Mouse (Mus musculus) midbrain, embryonic 10.5 days (tissue): ENCODE data around the gene Hc. TPM values are rescaled to one million over a fixed set of nuclear protein-coding genes. Genes with fewer than 3 reads are reported as not detected.

Experiments
- DNase-seq: peaks from one replicate; pipeline ENCODE4 v3.0.0-alpha.2; 2017; ENCODE audit warnings: low spot score
- H3K27ac ChIP-seq: fragments of 300-500 bp; sonication (generic); replicated peaks from 2 replicates; pipeline ENCODE4 v1.5.1; 2016; ENCODE audit warnings: mild to moderate bottlenecking
- H3K27me3 ChIP-seq: fragments of 300-500 bp; sonication (generic); 2 replicates; pipeline ENCODE4 v1.6.1; 2016; ENCODE audit warnings: low read depth, mild to moderate bottlenecking; ENCODE audit not compliant: poor library complexity, severe bottlenecking
- H3K36me3 ChIP-seq: fragments of 300-500 bp; sonication (generic); 2 replicates; pipeline ENCODE4 v1.6.1; 2016; ENCODE audit warnings: mild to moderate bottlenecking, moderate library complexity
- H3K4me1 ChIP-seq: fragments of 300-500 bp; sonication (generic); 2 replicates; pipeline ENCODE4 v1.6.1; 2016
- H3K4me3 ChIP-seq: fragments of 300-500 bp; sonication (generic); 2 replicates; pipeline ENCODE4 v1.5.1; 2016; ENCODE audit warnings: mild to moderate bottlenecking, moderate library complexity
- H3K9me3 ChIP-seq: fragments of 300-500 bp; sonication (generic); replicated peaks from 2 replicates; pipeline ENCODE4 v1.6.1; 2016; ENCODE audit warnings: mild to moderate bottlenecking
- WGBS: fragments of 180-500 bp; shearing (Covaris S2); methylation state at CpG from one replicate; pipeline ENCODE4 v1.1.7; 2016; 5-methylcytosine and 5-hydroxymethylcytosine counted together
- polyA plus RNA-seq: library from polyadenylated mRNA; unstranded; fragments of >200 nt; fragmentation: Nextera tagmentation; extraction: Ambion mirVana; gene quantifications from 2 replicates; pipeline ENCODE4 v1.2.1, GENCODE M21; 2016

Hc gene
- 0.31 and 0.99 TPM in 2 replicates for polyA plus RNA-seq

DNA sequence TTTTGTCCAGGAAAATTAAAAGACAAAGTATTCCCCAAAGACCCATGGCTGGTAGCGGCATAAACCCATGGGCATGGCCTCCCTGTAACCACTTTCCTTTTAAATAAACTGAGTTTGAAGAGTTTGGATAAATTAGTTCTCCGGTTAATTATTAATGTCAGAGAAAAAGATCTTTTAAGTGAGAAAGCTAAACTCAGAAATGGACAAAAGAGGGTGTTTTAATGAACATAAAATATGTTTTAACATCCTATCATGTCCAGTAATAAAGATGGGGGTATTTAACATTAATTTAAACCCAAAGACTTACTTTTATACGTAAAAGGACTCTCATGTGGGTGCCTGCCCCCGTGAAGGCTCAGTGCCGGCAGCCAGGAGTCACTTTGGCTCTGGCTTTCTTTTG is at the start of gene Hc:
TSS of gene Hc (minus strand) at position 101 of the 400 bp plus-strand sequence.
- no peaks in the 10 kb centered on the region for H3K27me3 ChIP-seq
- no peak for DNase-seq
- H3K36me3 ChIP-seq = no peaks in the 10 kb centered on the region
- no peaks in the 10 kb centered on the region for H3K4me1 ChIP-seq
- no peaks in the 10 kb centered on the region for H3K9me3 ChIP-seq
- H3K27ac ChIP-seq = no peak within 1 kb of the TSS
- 88% methylated on average over 5 of the region's 5 CpGs for WGBS
- no peak within 1 kb of the TSS for H3K4me3 ChIP-seq

DNA sequence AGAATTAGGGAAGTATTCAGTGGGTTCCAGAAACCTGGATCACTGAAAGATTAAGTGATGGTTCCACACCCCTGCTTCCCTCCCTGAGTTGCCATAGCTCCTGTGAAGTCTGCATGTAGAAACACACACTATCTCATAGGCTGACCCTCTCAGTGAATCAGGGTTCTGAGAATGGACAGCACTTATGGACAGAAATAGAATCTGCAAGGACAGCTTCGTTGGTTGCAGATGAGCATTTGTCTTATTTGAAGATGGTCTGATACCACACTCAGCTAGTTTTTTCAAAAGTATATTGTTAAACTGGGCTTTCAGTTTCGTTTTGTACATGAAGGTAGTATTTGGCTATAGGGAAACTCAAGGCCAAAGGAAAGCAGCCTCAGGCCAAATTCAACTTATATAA is 49.3 kb upstream of the Hc start:
- Histone ChIP-seq H3K27ac (no peak overlapping the region), H3K9me3 (no peaks in the 10 kb centered on the region), H3K4me1 (peaks cover 14% of the 10 kb centered on the region), H3K36me3 (peaks cover 11% of the 10 kb centered on the region), H3K4me3 (peak overlapping the region; percentile 71; the same call in 1 of the 2 replicates), H3K27me3 (peaks cover 6% of the 10 kb centered on the region; the same call in 1 of the 2 replicates)
- WGBS = 86% methylated on average over 2 of the region's 2 CpGs
- no peak for DNase-seq

DNA sequence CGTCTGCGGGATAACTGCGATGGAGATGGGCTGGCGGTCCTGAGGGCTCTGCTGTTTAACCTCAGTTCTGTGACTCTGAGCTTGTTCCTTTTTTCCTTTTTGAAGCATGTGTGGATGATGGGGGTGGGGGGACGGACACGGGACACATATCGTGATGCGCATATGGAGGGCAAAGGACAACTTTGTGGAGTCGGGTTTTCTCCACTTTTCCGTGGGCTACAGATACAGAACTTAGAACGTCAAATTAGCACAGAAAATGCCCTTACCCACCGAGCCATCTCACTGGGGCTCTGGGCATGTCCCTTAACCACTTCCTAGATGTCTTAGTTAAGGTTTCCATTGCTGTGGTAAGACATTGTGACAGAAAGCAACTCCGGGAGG is 48.7 kb upstream of the Hc start:
- Histone ChIP-seq H3K36me3 (peaks cover 6% of the 10 kb centered on the region), H3K4me1 (peaks cover 14% of the 10 kb centered on the region), H3K27me3 (peaks cover 6% of the 10 kb centered on the region; the same call in 1 of the 2 replicates), H3K4me3 (peak overlapping the region; percentile 71), H3K27ac (peak overlapping the region; percentile 91), H3K9me3 (no peaks in the 10 kb centered on the region)
- 3% methylated on average over 13 of the region's 13 CpGs for WGBS
- no peak for DNase-seq

DNA sequence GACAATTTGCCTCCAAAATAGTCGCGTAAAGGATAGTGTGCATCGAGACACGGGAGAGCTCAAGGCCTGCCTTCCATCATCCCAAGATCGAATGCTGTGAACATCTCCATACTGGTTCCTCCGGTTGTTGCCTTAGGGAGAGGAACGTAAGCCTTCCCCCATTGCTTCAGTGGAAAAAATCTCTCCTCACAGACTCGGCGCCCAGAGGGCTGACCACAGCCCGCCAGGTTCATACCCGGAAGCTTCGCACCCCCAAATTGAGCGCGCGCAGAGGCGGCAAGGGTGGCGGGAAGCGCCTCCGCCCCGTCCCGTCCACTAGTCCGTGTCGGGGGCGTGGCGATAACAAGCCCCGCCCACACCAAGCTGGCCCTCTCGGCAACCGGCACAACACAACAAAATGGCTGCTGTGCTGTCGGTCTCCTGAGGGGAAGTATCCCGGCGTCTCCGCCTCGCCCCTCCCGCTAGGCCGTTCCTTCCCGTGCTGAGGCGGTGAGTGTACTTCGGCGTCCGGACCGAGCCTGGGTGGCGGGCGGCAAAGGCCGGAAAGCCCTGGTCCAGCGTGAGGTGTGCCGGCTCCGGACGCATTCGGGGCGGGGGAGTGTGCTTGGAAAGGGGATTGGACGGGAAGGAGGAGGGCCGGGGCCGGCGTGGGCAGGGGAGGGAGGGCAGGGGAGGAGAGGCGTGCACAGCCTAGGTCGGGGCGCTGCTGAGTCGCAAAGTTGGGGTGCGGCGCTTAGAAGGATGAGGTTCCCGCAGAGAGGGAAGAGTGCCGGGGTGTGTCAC is 48.1 kb upstream of the Hc start, which contains the start of gene Cntrl:
TSS of gene Cntrl (plus strand) at position 352 of the 783 bp plus-strand sequence.
- Histone ChIP-seq H3K4me1 (peaks cover 14% of the 10 kb centered on the region), H3K9me3 (no peaks in the 10 kb centered on the region), H3K4me3 (peak within 1 kb of the TSS; percentile 71), H3K27ac (peak within 1 kb of the TSS; percentile 91), H3K36me3 (peaks cover 6% of the 10 kb centered on the region), H3K27me3 (peaks cover 6% of the 10 kb centered on the region; the same call in 1 of the 2 replicates)
- DNase-seq = peak; percentile 95
- under 1% methylated on average over 62 of the region's 62 CpGs for WGBS

DNA sequence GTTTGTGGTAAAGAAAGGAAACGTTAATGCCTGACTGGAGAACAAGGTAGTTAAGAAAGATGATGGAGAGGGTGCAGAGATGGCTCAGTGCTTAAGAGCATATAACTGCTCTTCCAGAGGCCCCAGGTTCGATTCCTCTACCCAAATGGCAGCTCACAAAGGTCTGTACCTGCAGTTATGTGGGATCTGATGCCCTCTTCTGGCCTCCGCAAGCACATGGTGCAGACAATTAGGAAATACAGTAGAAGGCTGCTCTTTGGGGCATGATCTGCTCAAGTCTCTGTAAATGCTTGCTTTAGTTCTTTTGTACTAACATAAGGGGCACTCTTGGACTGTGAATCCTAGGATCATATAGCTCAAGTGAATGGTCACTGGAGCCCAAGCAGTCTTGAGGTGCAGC is 47.5 kb upstream of the Hc start:
- Histone ChIP-seq H3K36me3 (peaks cover 6% of the 10 kb centered on the region), H3K27me3 (peaks cover 6% of the 10 kb centered on the region; the same call in 1 of the 2 replicates), H3K4me3 (peak overlapping the region; percentile 71), H3K27ac (peak overlapping the region; percentile 91), H3K9me3 (no peaks in the 10 kb centered on the region), H3K4me1 (peaks cover 14% of the 10 kb centered on the region)
- peak; percentile 48 for DNase-seq
- WGBS = 44% methylated on average over 3 of the region's 3 CpGs

DNA sequence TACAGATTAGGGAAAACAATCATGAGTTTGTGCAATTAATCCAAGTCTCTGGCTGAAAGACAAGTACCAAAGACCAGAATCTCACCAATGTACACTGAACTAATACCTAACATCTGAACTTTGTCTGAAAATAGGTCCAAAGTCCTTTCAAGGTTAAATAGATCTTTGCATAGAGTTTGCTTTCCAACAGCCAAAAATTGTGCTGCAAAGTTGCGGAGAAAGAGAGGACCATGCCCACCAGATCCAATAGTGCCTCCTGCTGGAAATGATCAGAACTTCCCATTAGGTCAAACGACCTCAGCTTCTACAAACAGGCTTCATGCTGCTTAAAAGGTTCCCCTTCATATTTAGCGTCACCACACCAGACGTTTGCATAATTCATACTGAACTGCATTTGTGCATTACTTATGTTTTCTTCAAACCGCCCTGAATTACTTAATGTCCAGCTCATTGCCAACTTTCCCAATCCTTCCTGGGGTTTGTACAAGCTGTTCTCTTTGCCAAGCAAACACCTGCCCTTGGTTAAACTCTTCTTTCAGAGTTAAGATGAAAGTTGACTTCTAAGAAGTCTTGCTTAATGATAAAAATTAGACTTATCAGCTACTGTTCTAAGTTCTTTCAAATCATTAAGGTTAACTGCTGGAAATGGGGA is 46.9 kb upstream of the Hc start:
- Histone ChIP-seq H3K27ac (no peak overlapping the region), H3K36me3 (no peaks in the 10 kb centered on the region), H3K27me3 (peaks cover 6% of the 10 kb centered on the region; the same call in 1 of the 2 replicates), H3K4me1 (peaks cover 14% of the 10 kb centered on the region), H3K9me3 (no peaks in the 10 kb centered on the region), H3K4me3 (no peak overlapping the region)
- peak; percentile 14 for DNase-seq
- WGBS = 54% methylated on average over 5 of the region's 5 CpGs

DNA sequence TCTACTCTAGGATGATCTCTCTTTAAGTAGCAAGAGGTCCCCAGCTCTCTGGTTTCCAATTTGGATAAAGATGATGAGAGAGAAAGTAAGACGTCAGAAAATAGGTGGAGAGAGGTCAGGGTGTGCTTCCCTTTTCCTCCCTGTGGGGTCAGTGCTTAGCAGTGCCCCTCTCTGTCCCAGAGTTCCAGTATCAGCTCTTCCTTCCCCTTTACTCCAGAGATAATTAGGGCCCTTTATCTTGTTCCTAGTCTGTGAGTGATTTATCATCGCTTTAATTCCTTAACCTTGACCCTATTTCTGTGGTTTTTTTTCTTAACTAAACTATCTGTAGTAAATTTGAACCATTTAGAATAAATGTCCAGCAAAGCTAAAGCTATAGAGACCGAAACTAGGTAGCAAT is 43.6 kb upstream of the Hc start:
- no peak overlapping the region for H3K4me3 ChIP-seq
- no peaks in the 10 kb centered on the region for H3K36me3 ChIP-seq
- no peaks in the 10 kb centered on the region for H3K9me3 ChIP-seq
- 66% methylated on average over 3 of the region's 3 CpGs for WGBS
- no peak for DNase-seq
- H3K4me1 ChIP-seq = peaks cover 7% of the 10 kb centered on the region
- H3K27ac ChIP-seq = no peak overlapping the region
- peaks cover 6% of the 10 kb centered on the region; the same call in 1 of the 2 replicates for H3K27me3 ChIP-seq

DNA sequence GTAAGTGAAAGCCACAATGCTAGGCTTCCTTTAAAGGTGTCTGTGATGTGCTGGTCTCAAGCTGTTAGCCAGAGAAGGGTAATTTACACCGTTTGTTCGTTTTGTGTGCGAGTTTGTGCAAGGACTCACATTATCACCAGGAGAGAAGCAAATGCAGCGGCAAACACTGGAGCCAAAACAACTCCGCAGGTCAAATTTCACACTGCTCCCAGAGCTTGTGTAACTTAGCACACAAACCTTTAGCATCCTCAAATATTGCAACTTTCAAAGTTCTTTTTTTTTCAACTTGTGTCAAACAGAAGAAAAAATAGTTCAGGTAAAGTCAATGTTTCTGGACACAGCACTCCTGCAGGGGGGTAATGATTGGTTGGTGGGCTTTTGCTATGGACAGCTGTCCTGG is 42.3 kb upstream of the Hc start:
- Histone ChIP-seq H3K36me3 (no peaks in the 10 kb centered on the region), H3K4me1 (no peaks in the 10 kb centered on the region; the same call in 1 of the 2 replicates), H3K4me3 (no peak overlapping the region), H3K9me3 (no peaks in the 10 kb centered on the region), H3K27me3 (peaks cover 6% of the 10 kb centered on the region; the same call in 1 of the 2 replicates), H3K27ac (no peak overlapping the region)
- 80% methylated on average over 5 of the region's 5 CpGs for WGBS
- DNase-seq = no peak

DNA sequence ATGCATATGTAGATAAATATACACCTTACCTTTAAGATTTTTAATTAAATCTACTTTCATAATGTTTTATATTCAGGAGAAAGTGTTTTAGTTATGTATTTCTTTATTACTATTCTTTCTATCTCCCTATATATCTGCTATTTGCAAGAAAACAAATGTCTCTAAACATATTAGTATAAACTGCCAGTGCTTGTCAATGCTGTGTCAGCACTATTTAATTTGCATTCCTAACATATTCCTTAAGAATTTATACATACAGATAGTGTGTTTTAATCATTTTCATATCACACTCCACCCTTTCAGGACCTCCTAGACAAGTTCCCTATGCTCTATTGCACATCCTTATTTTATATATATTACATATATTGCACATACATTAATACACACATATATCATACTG is 41.5 kb upstream of the Hc start:
- no peak for DNase-seq
- Histone ChIP-seq H3K36me3 (no peaks in the 10 kb centered on the region), H3K27me3 (no peaks in the 10 kb centered on the region), H3K9me3 (no peaks in the 10 kb centered on the region), H3K27ac (no peak overlapping the region), H3K4me3 (no peak overlapping the region), H3K4me1 (no peaks in the 10 kb centered on the region)

DNA sequence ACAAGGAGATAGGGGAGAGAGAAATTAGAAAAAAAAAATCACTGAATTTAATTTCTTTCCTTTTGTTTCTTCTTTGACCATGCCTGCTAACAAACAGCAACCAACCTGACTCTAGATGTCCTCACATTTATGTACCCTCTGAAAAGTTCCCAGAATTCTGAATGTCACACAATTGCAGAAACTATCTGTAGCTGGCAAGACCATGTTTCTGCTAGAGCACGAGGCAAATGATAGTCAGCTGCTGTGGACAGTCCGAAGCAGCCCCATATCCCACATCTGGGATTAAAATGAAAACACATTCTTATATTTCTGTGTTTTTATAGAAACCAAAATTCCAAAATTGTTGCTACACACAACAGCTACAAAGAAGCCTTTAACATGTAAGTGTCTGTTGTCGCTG is 40.2 kb upstream of the Hc start, which contains the start of gene AI182371:
TSS of gene AI182371 (minus strand) at position 101 of the 400 bp plus-strand sequence.
- no peak within 1 kb of the TSS for H3K4me3 ChIP-seq
- no peaks in the 10 kb centered on the region for H3K36me3 ChIP-seq
- WGBS = 88% methylated on average over 3 of the region's 3 CpGs
- H3K4me1 ChIP-seq = no peaks in the 10 kb centered on the region
- no peak within 1 kb of the TSS for H3K27ac ChIP-seq
- DNase-seq = no peak
- H3K9me3 ChIP-seq = no peaks in the 10 kb centered on the region
- H3K27me3 ChIP-seq = no peaks in the 10 kb centered on the region

DNA sequence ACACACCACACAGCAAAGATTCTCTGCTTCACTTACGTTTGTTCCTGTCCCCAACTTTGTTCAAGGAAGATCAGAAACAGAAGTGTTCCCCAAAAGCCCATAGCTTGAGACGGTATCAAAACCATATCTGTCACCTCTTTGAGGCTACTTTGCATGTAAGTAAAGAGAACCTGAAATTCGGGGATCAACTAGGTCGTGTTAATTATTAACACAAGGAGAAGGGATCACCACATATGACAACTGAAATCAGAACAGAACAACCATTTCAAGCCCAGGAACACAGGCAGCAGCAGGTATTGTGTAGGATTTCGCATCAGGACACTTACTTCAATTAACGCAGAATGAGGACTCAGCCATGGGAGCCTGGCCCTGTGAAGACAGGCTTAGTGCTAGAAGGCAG is 39.3 kb upstream of the Hc start:
- H3K4me3 ChIP-seq = no peak overlapping the region
- H3K9me3 ChIP-seq = no peaks in the 10 kb centered on the region
- H3K27me3 ChIP-seq = no peaks in the 10 kb centered on the region
- H3K36me3 ChIP-seq = no peaks in the 10 kb centered on the region
- no peaks in the 10 kb centered on the region for H3K4me1 ChIP-seq
- no peak overlapping the region for H3K27ac ChIP-seq
- WGBS = 90% methylated on average over 6 of the region's 6 CpGs
- DNase-seq = no peak

DNA sequence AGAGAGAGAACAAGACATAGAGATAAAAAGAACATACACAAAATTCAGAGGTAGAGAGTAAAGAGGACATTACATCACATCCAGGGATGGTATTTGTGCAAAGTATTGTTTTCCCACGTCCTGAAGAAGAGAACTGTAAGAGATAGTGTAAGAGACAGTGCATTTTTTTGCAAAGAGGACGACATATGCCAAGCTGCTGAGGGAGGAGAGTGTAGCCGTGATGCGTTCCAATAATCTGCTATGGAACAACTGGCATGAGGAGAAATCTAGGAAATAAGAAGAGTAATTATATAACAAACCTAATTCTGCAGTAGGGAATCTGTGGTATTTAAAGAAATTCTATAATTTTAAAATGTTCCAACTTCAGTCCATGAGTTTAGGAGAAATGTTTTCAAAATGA is 26.2 kb upstream of the Hc start:
- Histone ChIP-seq H3K27ac (no peak overlapping the region), H3K9me3 (no peaks in the 10 kb centered on the region), H3K4me1 (no peaks in the 10 kb centered on the region), H3K27me3 (no peaks in the 10 kb centered on the region), H3K36me3 (no peaks in the 10 kb centered on the region), H3K4me3 (no peak overlapping the region)
- no peak for DNase-seq
- WGBS = 77% methylated on average over 4 of the region's 4 CpGs

DNA sequence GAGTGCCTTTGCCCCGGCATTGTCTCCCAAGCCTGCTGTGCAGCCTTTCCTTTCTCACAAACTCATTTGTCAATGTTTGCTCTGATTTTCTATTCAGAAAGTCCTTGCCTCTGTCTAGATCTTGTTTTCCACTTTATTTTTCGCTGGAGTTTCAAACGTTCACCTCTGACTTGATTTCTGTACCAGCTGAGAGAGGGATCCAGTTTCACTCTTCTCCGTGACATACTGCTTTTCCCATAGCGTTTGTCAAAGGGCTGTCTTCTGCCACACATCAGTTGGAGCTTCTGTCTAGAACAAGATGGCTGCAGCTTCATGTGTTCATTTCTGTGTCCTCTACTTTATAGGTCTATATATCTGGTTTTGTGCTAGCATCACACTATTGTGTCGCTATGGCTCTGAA is 17.9 kb upstream of the Hc start:
- no peaks in the 10 kb centered on the region for H3K36me3 ChIP-seq
- no peak for DNase-seq
- WGBS = 76% methylated on average over 6 of the region's 6 CpGs
- H3K4me3 ChIP-seq = no peak overlapping the region
- H3K27me3 ChIP-seq = no peaks in the 10 kb centered on the region
- H3K4me1 ChIP-seq = no peaks in the 10 kb centered on the region
- no peaks in the 10 kb centered on the region for H3K9me3 ChIP-seq
- no peak overlapping the region for H3K27ac ChIP-seq
